Mouse (Mus musculus) liver, embryonic 12.5 days (tissue): ENCODE results near the gene Gprc5d. TPM values are rescaled to one million over a fixed set of nuclear protein-coding genes. Genes with fewer than 3 reads are reported as not detected.

ENCODE experiments used
- ATAC-seq: fragments of 200-750 bp; cut with Nextera tagmentation; 2 replicates; pipeline ENCODE4 v1.8.0; 2017; ENCODE audit warnings: moderate number of reproducible peaks, mild to moderate bottlenecking, moderate library complexity
- H3K27ac ChIP-seq: fragments of 300-500 bp; sonication (generic); 2 replicates; pipeline ENCODE4 v1.5.1; 2016; ENCODE audit warnings: mild to moderate bottlenecking
- H3K27me3 ChIP-seq: fragments of 300-500 bp; sonication (generic); replicated peaks from 2 replicates; pipeline ENCODE4 v1.6.1; 2016; ENCODE audit warnings: mild to moderate bottlenecking, moderate library complexity
- H3K36me3 ChIP-seq: fragments of 300-500 bp; sonication (generic); 2 replicates; pipeline ENCODE4 v1.6.1; 2016; ENCODE audit warnings: mild to moderate bottlenecking, moderate library complexity
- H3K4me1 ChIP-seq: fragments of 300-500 bp; sonication (generic); 2 replicates; pipeline ENCODE4 v1.6.1; 2016
- H3K4me2 ChIP-seq: fragments of 300-500 bp; sonication (generic); 2 replicates; pipeline ENCODE4 v1.6.1; 2016; ENCODE audit warnings: mild to moderate bottlenecking, moderate library complexity
- H3K4me3 ChIP-seq: fragments of 300-500 bp; sonication (generic); 2 replicates; pipeline ENCODE4 v1.5.1; 2016; ENCODE audit warnings: mild to moderate bottlenecking, moderate library complexity
- H3K9ac ChIP-seq: fragments of 300-500 bp; sonication (generic); 2 replicates; pipeline ENCODE4 v1.6.1; 2016; ENCODE audit warnings: mild to moderate bottlenecking, moderate library complexity
- H3K9me3 ChIP-seq: fragments of 300-500 bp; sonication (generic); replicated peaks from 2 replicates; pipeline ENCODE4 v1.6.1; 2016; ENCODE audit warnings: mild to moderate bottlenecking, moderate library complexity
- WGBS: fragments of 180-500 bp; shearing (Covaris S2); methylation state at CpG from one replicate; pipeline ENCODE4 v1.1.7; 2016; ENCODE audit not compliant: insufficient replicate concordance; 5-methylcytosine and 5-hydroxymethylcytosine counted together
- polyA plus RNA-seq: library from polyadenylated mRNA; unstranded; fragments of >200 nt; fragmentation: Nextera tagmentation; extraction: Ambion mirVana; gene quantifications from 2 replicates; pipeline ENCODE4 v1.2.1, GENCODE M21; 2016

Gprc5d gene
- polyA plus RNA-seq, 1 experiment from 2014 or later = 0.10 TPM

- 70% methylated on average over 4 of the region's 4 CpGs for whole genome bisulfite sequencing
- no peak overlapping the region for H3K27ac ChIP-seq
- no peak for ATAC-seq
- no peaks in the 10 kb centered on the region for H3K4me1 ChIP-seq
- H3K9ac ChIP-seq = no peak overlapping the region
- H3K4me3 ChIP-seq = no peak overlapping the region
- 0 out of 2 replicates have a peak, but pooled peaks cover 4% of the 10 kb centered on the region for H3K27me3 ChIP-seq
- no peak overlapping the region for H3K4me2 ChIP-seq
- no peaks in the 10 kb centered on the region for H3K36me3 ChIP-seq
- H3K9me3 ChIP-seq = no peaks in the 10 kb centered on the region
Measured at GRCm38 (mm10) chr6:135090661-135091060, 27.4 kb downstream of the Gprc5d start.

DNA sequence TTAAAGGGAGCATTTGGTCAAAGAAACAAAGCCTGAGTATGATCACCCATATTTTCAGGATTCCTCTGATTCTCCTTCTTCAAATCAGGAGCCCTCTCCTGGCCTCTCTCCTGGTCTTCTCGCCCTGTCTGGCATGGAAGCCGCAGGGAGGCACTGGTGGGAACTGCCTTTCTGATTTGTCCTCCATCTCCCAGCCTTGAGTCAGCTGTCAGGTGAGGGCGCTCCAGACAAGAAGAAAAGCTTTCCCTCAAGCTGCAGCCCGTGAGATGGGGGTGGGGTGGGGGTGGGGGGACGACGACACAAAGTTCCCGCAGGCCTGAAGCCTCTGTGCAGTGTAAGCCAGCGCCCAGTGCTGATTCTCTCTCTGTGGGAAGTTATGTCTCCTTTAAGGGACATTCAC lies 28.3 kb downstream of the Gprc5d start:
- WGBS = 26% methylated on average over 8 of the region's 8 CpGs
- Histone ChIP-seq H3K4me3 (no peak overlapping the region), H3K27me3 (0 out of 2 replicates have a peak, but pooled peaks cover 4% of the 10 kb centered on the region), H3K9me3 (no peaks in the 10 kb centered on the region), H3K4me2 (no peak overlapping the region), H3K36me3 (no peaks in the 10 kb centered on the region), H3K4me1 (no peaks in the 10 kb centered on the region), H3K9ac (no peak overlapping the region), H3K27ac (no peak overlapping the region)
- ATAC-seq = no peak

- Histone ChIP-seq H3K4me1 (no peaks in the 10 kb centered on the region), H3K27ac (no peak overlapping the region), H3K36me3 (no peaks in the 10 kb centered on the region), H3K27me3 (0 out of 2 replicates have a peak, but pooled peaks cover 4% of the 10 kb centered on the region), H3K9ac (no peak overlapping the region), H3K4me3 (no peak overlapping the region), H3K9me3 (no peaks in the 10 kb centered on the region), H3K4me2 (peak overlapping the region; percentile 8; the same call in 1 of the 2 replicates)
- ATAC-seq = no peak
- WGBS = 23% methylated on average over 19 of the region's 19 CpGs
Measured at GRCm38 (mm10) chr6:135087721-135088451, 30.2 kb downstream of the Gprc5d start.

DNA sequence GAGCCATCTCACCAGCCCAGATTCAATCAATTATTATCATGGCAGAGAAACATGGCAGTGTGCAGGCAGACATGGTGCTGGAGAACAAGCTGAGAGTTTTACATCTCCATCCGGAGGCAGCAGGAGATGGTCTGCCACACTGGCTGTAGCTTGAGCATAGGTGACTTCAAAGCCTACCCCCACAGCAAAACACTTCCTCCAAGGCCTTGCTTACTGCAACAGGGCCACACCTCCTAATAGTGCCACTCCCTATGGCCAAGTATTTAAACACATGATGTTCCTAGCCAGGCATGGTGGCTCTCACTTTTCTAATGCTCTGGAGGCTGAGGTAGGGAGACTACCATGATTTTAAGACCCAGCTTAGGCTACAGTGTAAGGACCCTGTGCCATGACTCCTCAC lies 32.4 kb downstream of the Gprc5d start:
- H3K4me1 ChIP-seq = no peaks in the 10 kb centered on the region
- no peak overlapping the region for H3K4me2 ChIP-seq
- H3K9ac ChIP-seq = no peak overlapping the region
- WGBS = 85% methylated on average over 1 of the region's 1 CpGs
- no peaks in the 10 kb centered on the region for H3K9me3 ChIP-seq
- ATAC-seq = no peak
- H3K36me3 ChIP-seq = no peaks in the 10 kb centered on the region
- no peak overlapping the region for H3K27ac ChIP-seq
- no peak overlapping the region for H3K4me3 ChIP-seq
- 0 out of 2 replicates have a peak, but pooled peaks cover 4% of the 10 kb centered on the region for H3K27me3 ChIP-seq

DNA sequence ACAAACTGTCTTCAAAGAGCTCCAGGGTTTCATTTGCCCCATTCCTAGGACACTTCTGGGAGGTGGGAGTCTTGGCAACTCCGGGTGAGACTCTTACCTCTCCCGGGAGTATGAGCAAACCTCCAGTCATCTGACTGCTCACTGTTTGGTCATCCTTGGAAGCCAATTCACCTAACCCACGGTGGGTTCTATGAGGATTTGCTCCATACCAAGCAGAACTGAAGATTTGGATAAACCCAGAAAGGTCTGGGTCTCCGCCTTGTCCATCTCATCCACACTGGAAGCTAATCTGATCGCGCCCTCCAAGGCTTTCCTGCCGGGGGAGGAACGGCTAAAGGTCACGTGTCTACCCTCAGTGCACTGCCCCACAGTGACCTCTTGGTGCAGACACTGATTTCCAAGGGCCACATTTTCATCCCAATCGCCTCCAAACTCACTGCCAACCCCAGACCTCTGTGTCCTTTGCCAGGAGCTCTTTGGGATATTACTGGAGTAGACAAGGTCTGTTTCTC lies 34.0 kb downstream of the Gprc5d start:
- Histone ChIP-seq H3K36me3 (no peaks in the 10 kb centered on the region), H3K9me3 (no peaks in the 10 kb centered on the region), H3K4me2 (no peak overlapping the region), H3K27me3 (no peaks in the 10 kb centered on the region; the same call in 1 of the 2 replicates), H3K4me1 (no peaks in the 10 kb centered on the region), H3K4me3 (no peak overlapping the region), H3K9ac (no peak overlapping the region), H3K27ac (no peak overlapping the region)
- ATAC-seq = no peak
- WGBS = 52% methylated on average over 10 of the region's 10 CpGs

GRCm38 (mm10) chr6:135078420-135078819 lies 39.7 kb downstream of the Gprc5d start:
- H3K27ac ChIP-seq = no peak overlapping the region
- no peak overlapping the region for H3K4me2 ChIP-seq
- H3K4me3 ChIP-seq = no peak overlapping the region
- no peaks in the 10 kb centered on the region for H3K36me3 ChIP-seq
- no peaks in the 10 kb centered on the region for H3K9me3 ChIP-seq
- H3K27me3 ChIP-seq = no peaks in the 10 kb centered on the region; the same call in 1 of the 2 replicates
- 39% methylated on average over 12 of the region's 12 CpGs for WGBS
- no peak for ATAC-seq
- H3K9ac ChIP-seq = no peak overlapping the region
- H3K4me1 ChIP-seq = no peaks in the 10 kb centered on the region

- WGBS = 66% methylated on average over 3 of the region's 3 CpGs
- Histone ChIP-seq H3K4me1 (no peaks in the 10 kb centered on the region), H3K36me3 (no peaks in the 10 kb centered on the region), H3K4me2 (no peak overlapping the region), H3K9me3 (no peaks in the 10 kb centered on the region), H3K27ac (no peak overlapping the region), H3K4me3 (no peak overlapping the region), H3K9ac (no peak overlapping the region), H3K27me3 (no peaks in the 10 kb centered on the region; the same call in 1 of the 2 replicates)
- ATAC-seq = no peak
Measured at GRCm38 (mm10) chr6:135076202-135076601, 41.9 kb downstream of the Gprc5d start.

DNA sequence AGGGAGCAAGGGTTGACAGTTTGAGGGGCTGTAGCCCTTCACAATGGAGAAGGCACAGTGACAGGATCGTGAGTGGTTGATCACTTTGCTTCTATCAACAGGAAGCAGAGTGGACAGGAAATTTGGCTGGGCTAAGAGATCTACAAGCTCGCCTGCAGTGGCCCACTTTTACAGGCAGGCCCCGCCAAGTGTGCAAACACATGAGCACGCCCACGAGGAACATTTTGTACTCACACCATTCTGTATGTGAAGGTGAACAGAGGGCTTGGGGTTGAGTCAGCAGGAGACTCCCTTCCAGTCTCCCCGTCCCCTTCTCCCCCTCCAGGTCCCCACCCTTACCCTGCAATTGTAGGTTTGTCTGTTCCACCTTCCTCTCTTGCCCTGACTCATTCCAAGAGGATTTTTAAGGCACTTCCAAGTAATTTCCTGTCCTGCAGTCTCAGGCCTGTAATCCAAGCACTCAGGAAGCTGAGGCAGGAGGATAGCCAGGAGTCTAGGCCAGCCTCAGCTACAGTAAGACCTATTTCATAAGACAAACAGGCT lies 43.6 kb downstream of the Gprc5d start:
- no peak for ATAC-seq
- Histone ChIP-seq H3K27ac (no peak overlapping the region), H3K4me2 (no peak overlapping the region), H3K27me3 (no peaks in the 10 kb centered on the region; the same call in 1 of the 2 replicates), H3K9ac (no peak overlapping the region), H3K4me3 (no peak overlapping the region), H3K36me3 (no peaks in the 10 kb centered on the region), H3K4me1 (no peaks in the 10 kb centered on the region), H3K9me3 (no peaks in the 10 kb centered on the region)
- 32% methylated on average over 6 of the region's 6 CpGs for WGBS

DNA sequence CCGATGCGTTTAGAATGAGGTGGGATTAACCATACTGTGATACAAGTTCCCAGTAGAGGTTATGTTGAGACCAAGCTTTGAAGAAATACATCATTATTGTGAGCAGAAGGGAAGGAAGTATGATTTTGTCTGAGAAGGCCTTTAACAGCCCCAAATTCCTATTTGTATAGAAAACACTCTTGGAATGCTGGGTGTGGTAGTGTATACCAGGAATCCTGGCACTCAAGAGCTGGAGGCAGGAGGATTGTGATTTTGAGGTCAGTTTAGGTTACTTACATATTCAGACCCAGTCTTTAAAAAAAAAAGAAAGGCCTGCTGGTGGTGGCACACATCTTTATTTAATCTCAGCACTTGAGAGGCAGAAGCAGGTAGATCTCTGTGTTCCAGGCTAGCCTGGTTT lies 47.7 kb downstream of the Gprc5d start:
- peaks cover 17% of the 10 kb centered on the region for H3K27me3 ChIP-seq
- peaks cover 14% of the 10 kb centered on the region for H3K4me1 ChIP-seq

DNA sequence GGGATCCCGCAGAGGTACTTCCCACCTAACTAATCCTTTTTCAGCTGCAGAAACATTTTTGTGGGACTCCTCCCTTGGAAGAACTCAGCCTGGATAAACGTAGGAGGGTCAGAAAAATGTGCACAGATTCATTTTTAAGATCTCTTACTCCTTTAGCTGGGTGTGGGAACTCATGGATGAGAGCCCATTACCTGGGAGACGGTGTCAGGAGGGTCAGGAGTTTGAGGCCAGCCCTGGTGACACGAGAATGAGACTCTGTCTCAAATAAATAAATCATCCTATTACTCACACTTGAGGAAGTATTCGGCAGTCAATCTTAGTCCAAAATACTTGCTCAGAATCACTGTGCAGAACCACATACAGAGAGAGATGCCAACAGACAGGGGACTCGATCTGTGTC lies 48.2 kb downstream of the Gprc5d start:
- no peak overlapping the region for H3K4me3 ChIP-seq
- no peak overlapping the region for H3K9ac ChIP-seq
- no peaks in the 10 kb centered on the region for H3K9me3 ChIP-seq
- H3K27ac ChIP-seq = no peak overlapping the region
- no peak overlapping the region for H3K4me2 ChIP-seq
- ATAC-seq = no peak
- H3K27me3 ChIP-seq = peaks cover 21% of the 10 kb centered on the region
- H3K4me1 ChIP-seq = peaks cover 18% of the 10 kb centered on the region
- 60% methylated on average over 6 of the region's 6 CpGs for WGBS
- no peaks in the 10 kb centered on the region for H3K36me3 ChIP-seq

More for the DNA sequence above, 47.7 kb downstream of the Gprc5d start:
- WGBS = 77% methylated on average over 2 of the region's 2 CpGs
- ATAC-seq = no peak
- Histone ChIP-seq H3K9me3 (no peaks in the 10 kb centered on the region), H3K36me3 (no peaks in the 10 kb centered on the region), H3K4me3 (no peak overlapping the region), H3K9ac (no peak overlapping the region), H3K27ac (no peak overlapping the region), H3K4me2 (no peak overlapping the region)

GRCm38 (mm10) chr6:135068221-135068620 lies 49.9 kb downstream of the Gprc5d start:
- no peak overlapping the region for H3K9ac ChIP-seq
- no peaks in the 10 kb centered on the region for H3K9me3 ChIP-seq
- H3K4me1 ChIP-seq = peaks cover 23% of the 10 kb centered on the region
- no peak overlapping the region for H3K4me3 ChIP-seq
- peaks cover 30% of the 10 kb centered on the region for H3K27me3 ChIP-seq
- H3K4me2 ChIP-seq = no peak overlapping the region
- no peak for ATAC-seq
- no peak overlapping the region for H3K27ac ChIP-seq
- no peaks in the 10 kb centered on the region for H3K36me3 ChIP-seq
- WGBS = 72% methylated on average over 5 of the region's 5 CpGs

- Histone ChIP-seq H3K27me3 (peaks cover 30% of the 10 kb centered on the region), H3K4me3 (no peak overlapping the region), H3K9me3 (no peaks in the 10 kb centered on the region), H3K4me1 (peaks cover 23% of the 10 kb centered on the region), H3K36me3 (no peaks in the 10 kb centered on the region), H3K27ac (no peak overlapping the region), H3K4me2 (no peak overlapping the region), H3K9ac (no peak overlapping the region)
- 57% methylated on average over 6 of the region's 6 CpGs for WGBS
- ATAC-seq = no peak
Measured at GRCm38 (mm10) chr6:135066795-135067445, 51.2 kb downstream of the Gprc5d start.
